Comparison of ENCODE assay signal across 14 mouse cellular contexts in genomic region chr12:109085046-109085445, GRCm38 (mm10). TPM values are rescaled to one million over a fixed set of nuclear protein-coding genes. Genes with fewer than 3 reads are reported as not detected.
A peak's percentile ranks its signal among the peaks of the same experiment; 100 is the strongest.
DNase-seq lines count a peak whose midpoint lies in the region; ATAC-seq and TF ChIP-seq lines count a peak whose summit lies in the region.
"Had no signal": no experiment of that assay in that cellular context is flagged by ENCODE, and none has a peak within 500 bp of the region (broad histone marks: within the 10 kb centered on the region; RNA-seq: fewer than 3 reads in every experiment).

No protein-coding gene starts in this region.

- no peak for TF ChIP-seq EP300 in CH12.LX (IDR thresholded peaks at IDR 0.05; ENCODE audit: low read length)

- no peak for TF ChIP-seq POLR2A in CH12.LX (IDR thresholded peaks at IDR 0.05; ENCODE audit: low read depth, low read length)

- H3K4me2 ChIP-seq in CH12.LX (ENCODE audit: insufficient read depth, low read depth, poor library complexity, severe bottlenecking) = no peak overlapping the region
- no peak overlapping the region for H3K4me2 ChIP-seq in forebrain, embryonic 15.5 days (replicated peaks)
- no peak overlapping the region for H3K4me2 ChIP-seq in hindbrain, postnatal 0 days (ENCODE audit: low read depth, low read length)
- no peak overlapping the region for H3K4me2 ChIP-seq in kidney, embryonic 14.5 days (replicated peaks; ENCODE audit: low read depth, low read length)
- H3K4me2 ChIP-seq: embryonic facial prominence, embryonic 15.5 days; limb, embryonic 13.5 days had no signal

- no peak for TF ChIP-seq RAD21 in CH12.LX (IDR thresholded peaks at IDR 0.05; ENCODE audit: low read depth, low read length)

- intact Hi-C loops in left cerebral cortex, postnatal 4 days (cut with DNase I) = no loop called here

- H3K4me3 ChIP-seq in CH12.LX (replicated peaks in 1 of 3; ENCODE audit: low read depth in 2 of 3, low read length in 2 of 3, poor library complexity in 1 of 3) = no peak overlapping the region
- no peak overlapping the region for H3K4me3 ChIP-seq in forebrain, embryonic 15.5 days
- H3K4me3 ChIP-seq in hindbrain, postnatal 0 days (ENCODE audit: low read length) = no peak overlapping the region
- no peak overlapping the region for H3K4me3 ChIP-seq in kidney, embryonic 14.5 days (ENCODE audit: low read length)
- H3K4me3 ChIP-seq: embryonic facial prominence, embryonic 15.5 days; limb, embryonic 13.5 days had no signal

- no peak overlapping the region for H3K9ac ChIP-seq in CH12.LX (ENCODE audit: insufficient read depth, low read depth)
- H3K9ac ChIP-seq in forebrain, embryonic 15.5 days (replicated peaks) = no peak overlapping the region
- no peak overlapping the region for H3K9ac ChIP-seq in hindbrain, postnatal 0 days (replicated peaks; ENCODE audit: low read length)
- no peak overlapping the region for H3K9ac ChIP-seq in kidney, embryonic 14.5 days (ENCODE audit: low read depth, low read length)
- H3K9ac ChIP-seq: embryonic facial prominence, embryonic 15.5 days; limb, embryonic 13.5 days had no signal

- WGBS in forebrain, embryonic 15.5 days = 35% methylated on average over 5 of the region's 5 CpGs
- 27% methylated on average over 5 of the region's 5 CpGs for WGBS in hindbrain, postnatal 0 days
- WGBS in kidney, embryonic 14.5 days = 78% methylated on average over 5 of the region's 5 CpGs

- TF ChIP-seq CTCF in CH12.LX (conservative IDR thresholded peaks at IDR 0.05 in 1 of 2, IDR thresholded peaks at IDR 0.05 in 1 of 2; ENCODE audit: low read depth in 2 of 2, low read length in 2 of 2) = no peak
- TF ChIP-seq CTCF in hindbrain, postnatal 0 days (IDR thresholded peaks at IDR 0.05; ENCODE audit: low read depth) = no peak

- dilution Hi-C loops in CH12.LX (cut with MboI; ENCODE audit: extremely low pct_ligation_motif_present, extremely low pct_unique_long_range_greater_than_20kb, low sequenced_read_pairs) = no loop called here

- H3K4me1 ChIP-seq in CH12.LX (ENCODE audit: control insufficient read depth in 1 of 2, insufficient read depth in 2 of 2) = peaks cover 0 to 30% of the 10 kb centered on the region in 2 experiments; a peak in 2 of 4 replicates
- peaks cover 18% of the 10 kb centered on the region for H3K4me1 ChIP-seq in forebrain, embryonic 15.5 days
- H3K4me1 ChIP-seq in hindbrain, postnatal 0 days (ENCODE audit: insufficient read depth, low read length) = no peaks in the 10 kb centered on the region
- no peaks in the 10 kb centered on the region for H3K4me1 ChIP-seq in kidney, embryonic 14.5 days (ENCODE audit: control insufficient read depth, insufficient read depth, low read length)
- H3K4me1 ChIP-seq: limb, embryonic 13.5 days had no signal

- no peaks in the 10 kb centered on the region for H3K36me3 ChIP-seq in CH12.LX (replicated peaks in 1 of 2; ENCODE audit: control insufficient read depth in 1 of 2, insufficient read depth in 1 of 2, low read length in 1 of 2)
- H3K36me3 ChIP-seq in forebrain, embryonic 15.5 days = no peaks in the 10 kb centered on the region
- no peaks in the 10 kb centered on the region for H3K36me3 ChIP-seq in hindbrain, postnatal 0 days (ENCODE audit: insufficient read depth, low read length)
- H3K36me3 ChIP-seq in kidney, embryonic 14.5 days (ENCODE audit: control insufficient read depth, insufficient read depth, low read length) = no peaks in the 10 kb centered on the region
- H3K36me3 ChIP-seq: embryonic facial prominence, embryonic 15.5 days; limb, embryonic 13.5 days had no signal

- no peaks in the 10 kb centered on the region for H3K79me2 ChIP-seq in CH12.LX (replicated peaks; ENCODE audit: control insufficient read depth, extremely low read depth, insufficient read depth, poor library complexity, severe bottlenecking)

- H3K27ac ChIP-seq in CH12.LX (ENCODE audit: insufficient read depth, low read depth) = no peak overlapping the region
- H3K27ac ChIP-seq in forebrain, embryonic 15.5 days (replicated peaks) = peak overlapping the region; percentile 66
- H3K27ac ChIP-seq in hindbrain, postnatal 0 days = peak overlapping the region; percentile 74
- H3K27ac ChIP-seq in kidney, embryonic 14.5 days (ENCODE audit: low read depth, low read length) = no peak overlapping the region
- H3K27ac ChIP-seq: embryonic facial prominence, embryonic 15.5 days; limb, embryonic 13.5 days had no signal

- H3K9me3 ChIP-seq in CH12.LX (replicated peaks; ENCODE audit: low read length) = peaks cover 3% of the 10 kb centered on the region
- H3K9me3 ChIP-seq in forebrain, embryonic 15.5 days = no peaks in the 10 kb centered on the region
- no peaks in the 10 kb centered on the region for H3K9me3 ChIP-seq in hindbrain, postnatal 0 days (ENCODE audit: low read length)
- H3K9me3 ChIP-seq in kidney, embryonic 14.5 days (ENCODE audit: control insufficient read depth, low read length) = no peaks in the 10 kb centered on the region
- H3K9me3 ChIP-seq: embryonic facial prominence, embryonic 15.5 days; limb, embryonic 13.5 days had no signal

- peak; percentile 64 for ATAC-seq in forebrain, embryonic 15.5 days (replicated peaks)
- ATAC-seq in hindbrain, postnatal 0 days = peak; percentile 74
- no peak for ATAC-seq in kidney, embryonic 14.5 days (ENCODE audit: low FRiP score, low TSS enrichment)
- ATAC-seq: activated CD4-positive, CD25-positive, alpha-beta regulatory T cell, adult 4 months had no signal

- peak; percentile 51 for DNase-seq in left cerebral cortex, postnatal 4 days
- DNase-seq in left cerebral cortex, adult 9 months (ENCODE audit: low spot score in 2 of 2) = no peak
- DNase-seq in CH12.LX (ENCODE audit: extremely low read depth) = peak; percentile 79
- peak; percentile 60 for DNase-seq in hindbrain, postnatal 0 days (ENCODE audit: low spot score)
- no peak for DNase-seq in layer of hippocampus, adult 8-10 months (ENCODE audit: low spot score in 2 of 2)
- DNase-seq: kidney, postnatal 36 days; lung, postnatal 4 days; thymus, postnatal 36 days had no signal

- in situ Hi-C loops in CH12.LX (cut with MboI; ENCODE audit: low pct_ligation_motif_present, low pct_unique_long_range_greater_than_20kb, low sequenced_read_pairs) = no loop called here

- H3K27me3 ChIP-seq in CH12.LX (replicated peaks) = no peaks in the 10 kb centered on the region
- H3K27me3 ChIP-seq in forebrain, embryonic 15.5 days = no peaks in the 10 kb centered on the region
- no peaks in the 10 kb centered on the region for H3K27me3 ChIP-seq in hindbrain, postnatal 0 days (ENCODE audit: insufficient read depth, low read length)
- no peaks in the 10 kb centered on the region for H3K27me3 ChIP-seq in kidney, embryonic 14.5 days (ENCODE audit: control insufficient read depth, insufficient read depth, low read length)
- H3K27me3 ChIP-seq: embryonic facial prominence, embryonic 15.5 days; limb, embryonic 13.5 days had no signal

TF ChIP-seq in CH12.LX, 34 proteins besides CTCF, POLR2A, EP300 and RAD21:
- TF ChIP-seq USF2 (conservative IDR thresholded peaks at IDR 0.05; ENCODE audit: low read depth, low read length) (no peak), HCFC1 (IDR thresholded peaks at IDR 0.05; ENCODE audit: low read depth, low read length) (no peak), USF1 (IDR thresholded peaks at IDR 0.05; ENCODE audit: low read depth, low read length) (no peak), E2F4 (IDR thresholded peaks at IDR 0.05; ENCODE audit: insufficient replicate concordance, low read depth, low read length) (no peak), MAZ (IDR thresholded peaks at IDR 0.05; ENCODE audit: low read depth, low read length) (no peak), ETS1 (conservative IDR thresholded peaks at IDR 0.05; ENCODE audit: low read depth, low read length) (no peak), MEF2A (IDR thresholded peaks at IDR 0.05; ENCODE audit: borderline replicate concordance, low read depth, low read length) (no peak), NELFE (IDR thresholded peaks at IDR 0.05; ENCODE audit: low read depth, low read length) (no peak)
TF ChIP-seq in CH12.LX: peak in this region for 0.

RNA-seq across cellular contexts. Expression of gene Begain, which starts 17.0 kb away (rescaled TPM):
- 100 to 1,000 TPM; 130 to 138 TPM for total RNA-seq in left cerebral cortex, postnatal 4 days (2021)
- total RNA-seq in CH12.LX (2012; rRNA removed) = 0.08 TPM in 1 of 2 replicates, not detected in the other
- 0.08 TPM in 1 of 2 replicates, not detected in the other for total RNA-seq in CH12.LX (2014; rRNA removed)
- polyA plus RNA-seq in CH12.LX (2012; ENCODE audit: insufficient read length, low read depth) = 0.41 and 0.89 TPM in 2 replicates
- 19.2 and 20.2 TPM in 2 replicates for polyA plus RNA-seq in forebrain, embryonic 15.5 days (2015; fragmentation: Nextera tagmentation; extraction: Ambion mirVana)
- 60.4 and 76.9 TPM in 2 replicates for total RNA-seq in hindbrain, postnatal 0 days (2014; rRNA removed)
- 20.2 and 22.4 TPM in 2 replicates for polyA plus RNA-seq in hindbrain, postnatal 0 days (2015; fragmentation: Nextera tagmentation; extraction: Ambion mirVana)
- 5.7 and 6.2 TPM in 2 replicates for polyA plus RNA-seq in kidney, embryonic 14.5 days (2014; fragmentation: Nextera tagmentation; extraction: Ambion mirVana)
- total RNA-seq in layer of hippocampus, adult 8-10 months (2022) = 100 to 1,000 TPM; 112 to 129 (median 120) TPM
- total RNA-seq: common myeloid progenitor, adult 5-6 weeks had no signal
- polyA plus RNA-seq: activated CD4-positive, CD25-positive, alpha-beta regulatory T cell, adult 4 months had no signal

Comparison
In these comparisons a context has a peak if more than half of its experiments do, and no peak if none do; other contexts are left out.
1. DNase-seq: peak in left cerebral cortex, postnatal 4 days (single experiment), CH12.LX (single experiment) and hindbrain, postnatal 0 days (single experiment); none in left cerebral cortex, adult 9 months (0 of 2) and layer of hippocampus, adult 8-10 months (0 of 2).
2. H3K27ac ChIP-seq: peak in forebrain, embryonic 15.5 days (single experiment) and hindbrain, postnatal 0 days (single experiment); none in CH12.LX (single experiment) and kidney, embryonic 14.5 days (single experiment).
3. RNA of gene Begain, which starts 17.0 kb away (total RNA-seq): 130 to 138 TPM in left cerebral cortex, postnatal 4 days, 112 to 129 TPM in layer of hippocampus, adult 8-10 months and 60.4 to 76.9 TPM in hindbrain, postnatal 0 days; 0.08 TPM in CH12.LX; every median in the first group is over 10 times any median in the second.